Mouse (Mus musculus) MEL (cell line): Measurements from ENCODE around the gene Arhgef7. TPM values are rescaled to one million over a fixed set of nuclear protein-coding genes. Genes with fewer than 3 reads are reported as not detected.

Experiments used
- DNase-seq: peaks from one replicate; pipeline ENCODE4 v3.0.0; 2011; ENCODE audit warnings: low read depth, low spot score
- H3K27ac ChIP-seq: 2 replicates; pipeline ENCODE4 v1.5.1; 2012; ENCODE audit warnings: low read depth, mild to moderate bottlenecking, control low read depth, low read length, moderate library complexity; ENCODE audit not compliant: control insufficient read depth
- H3K27me3 ChIP-seq, 2 experiments: fragments of 150-350 bp in 1 of 2; sonication (generic) in 1 of 2; 2 replicates each; pipeline ENCODE4 v1.6.1; 2012; ENCODE audit warnings: low read length in 2 of 2, mild to moderate bottlenecking in 2 of 2, improper control_type of control experiment in 1 of 2, moderate library complexity in 1 of 2; ENCODE audit not compliant: insufficient read depth in 2 of 2, control insufficient read depth in 1 of 2
- H3K36me3 ChIP-seq, 2 experiments: 2 replicates each; pipeline ENCODE4 v1.6.1; 2012 to 2014; ENCODE audit warnings: low read length in 2 of 2, improper control_type of control experiment in 1 of 2, inconsistent platforms in 1 of 2, mild to moderate bottlenecking in 1 of 2; ENCODE audit not compliant: insufficient read depth in 2 of 2, control insufficient read depth in 1 of 2
- H3K4me1 ChIP-seq, 2 experiments: fragments of 150-350 bp in 1 of 2; sonication (generic) in 1 of 2; 2 replicates each; pipeline ENCODE4 v1.6.1; 2012; ENCODE audit warnings: low read length in 2 of 2, improper control_type of control experiment in 1 of 2, mild to moderate bottlenecking in 1 of 2; ENCODE audit not compliant: insufficient read depth in 2 of 2, control insufficient read depth in 1 of 2
- H3K4me3 ChIP-seq, 2 experiments: fragments of 150-350 bp in 1 of 2; sonication (generic) in 1 of 2; 2 replicates each; pipeline ENCODE4 v1.5.1; 2012; ENCODE audit warnings: low read depth in 2 of 2, low read length in 2 of 2, mild to moderate bottlenecking in 2 of 2, moderate library complexity in 2 of 2, control low read depth in 1 of 2, improper control_type of control experiment in 1 of 2; ENCODE audit not compliant: control insufficient read depth in 1 of 2, insufficient read depth in 1 of 2
- H3K79me2 ChIP-seq: 2 replicates; pipeline ENCODE4 v1.6.1; 2012; ENCODE audit warnings: mild to moderate bottlenecking, low read length, moderate library complexity; ENCODE audit not compliant: control insufficient read depth, poor library complexity, insufficient read depth
- H3K9ac ChIP-seq: 2 replicates; pipeline ENCODE4 v1.6.1; 2012; ENCODE audit warnings: low read depth, mild to moderate bottlenecking, control low read depth, low read length, moderate library complexity; ENCODE audit not compliant: control insufficient read depth, poor library complexity, severe bottlenecking
- H3K9me3 ChIP-seq: fragments of 150-350 bp; sonication (generic); replicated peaks from 2 replicates; pipeline ENCODE4 v1.6.1; 2012; ENCODE audit warnings: mild to moderate bottlenecking, low read length, improper control_type of control experiment, moderate library complexity; ENCODE audit not compliant: insufficient read depth
- CTCF ChIP-seq, 3 experiments: IDR thresholded peaks in 2 of 3; conservative IDR thresholded peaks in 1 of 3; 2 replicates each; pipeline ENCODE4 v1.5.1; 2011 to 2012; ENCODE audit warnings: low read length in 3 of 3, low read depth in 2 of 3, mild to moderate bottlenecking in 2 of 3, improper control_type of control experiment in 1 of 3, inconsistent platforms in 1 of 3, mixed read lengths in 1 of 3, moderate library complexity in 1 of 3; ENCODE audit not compliant: control insufficient read depth in 1 of 3, insufficient read depth in 1 of 3, poor library complexity in 1 of 3, severe bottlenecking in 1 of 3
- EP300 ChIP-seq, 2 experiments: IDR thresholded peaks; 2 replicates each; pipeline ENCODE4 v1.6.1; 2011; ENCODE audit warnings: improper control_type of control experiment in 2 of 2, low read length in 2 of 2, low read depth in 1 of 2, mild to moderate bottlenecking in 1 of 2
- ETS1 ChIP-seq: IDR thresholded peaks from 2 replicates; pipeline ENCODE4 v1.6.1; 2012; ENCODE audit warnings: low read depth, mild to moderate bottlenecking, inconsistent platforms, low read length, improper control_type of control experiment, moderate library complexity
- JUND ChIP-seq: IDR thresholded peaks from 2 replicates; pipeline ENCODE4 v1.6.1; 2011; ENCODE audit warnings: low read depth, mild to moderate bottlenecking, improper control_type of control experiment, low read length
- KAT2A ChIP-seq: conservative IDR thresholded peaks from 2 replicates; pipeline ENCODE4 v1.6.1; 2012; ENCODE audit warnings: low read depth, low read length, improper control_type of control experiment, inconsistent platforms
- MXI1 ChIP-seq: IDR thresholded peaks from 2 replicates; pipeline ENCODE4 v1.6.1; 2011; ENCODE audit warnings: mild to moderate bottlenecking, low read depth, low read length, improper control_type of control experiment
- POLR2AphosphoS2 ChIP-seq: IDR thresholded peaks from 2 replicates; pipeline ENCODE4 v1.6.1; 2011; ENCODE audit warnings: low read length, improper control_type of control experiment
- TBP ChIP-seq: IDR thresholded peaks from 2 replicates; pipeline ENCODE4 v1.8.0; 2011; ENCODE audit warnings: low read depth, low read length, improper control_type of control experiment
- USF1 ChIP-seq: IDR thresholded peaks from 2 replicates; pipeline ENCODE4 v1.6.1; 2014; ENCODE audit warnings: low read depth, mild to moderate bottlenecking, inconsistent platforms, low read length, improper control_type of control experiment, moderate library complexity
- ZNF384 ChIP-seq: IDR thresholded peaks from 2 replicates; pipeline ENCODE4 v1.6.1; 2012; ENCODE audit warnings: low read depth, mild to moderate bottlenecking, inconsistent platforms, low read length, improper control_type of control experiment
- polyA plus RNA-seq, 2 experiments: library from polyadenylated mRNA; stranded (reverse) in 1 of 2; unstranded in 1 of 2; fragments of >175 nt in 1 of 2; fragments of >200 nt in 1 of 2; gene quantifications; 2 replicates each; pipeline versions ENCODE4 v1.2.1 to v1.2.4; 2012; ENCODE audit warnings: low replicate concordance in 2 of 2, low read depth in 1 of 2; ENCODE audit not compliant: insufficient read length in 2 of 2, insufficient read depth in 1 of 2, missing spikeins in 1 of 2
- total RNA-seq: library from RNA; depleted of rRNA; stranded (reverse); fragments of 300-350 nt; gene quantifications from 2 replicates; pipeline ENCODE4 v1.2.3, GENCODE M21; 2012

Arhgef7 gene
- total and polyA plus RNA-seq, 3 experiments: 21.0 to 36.8 TPM; not detected in 1

DNA sequence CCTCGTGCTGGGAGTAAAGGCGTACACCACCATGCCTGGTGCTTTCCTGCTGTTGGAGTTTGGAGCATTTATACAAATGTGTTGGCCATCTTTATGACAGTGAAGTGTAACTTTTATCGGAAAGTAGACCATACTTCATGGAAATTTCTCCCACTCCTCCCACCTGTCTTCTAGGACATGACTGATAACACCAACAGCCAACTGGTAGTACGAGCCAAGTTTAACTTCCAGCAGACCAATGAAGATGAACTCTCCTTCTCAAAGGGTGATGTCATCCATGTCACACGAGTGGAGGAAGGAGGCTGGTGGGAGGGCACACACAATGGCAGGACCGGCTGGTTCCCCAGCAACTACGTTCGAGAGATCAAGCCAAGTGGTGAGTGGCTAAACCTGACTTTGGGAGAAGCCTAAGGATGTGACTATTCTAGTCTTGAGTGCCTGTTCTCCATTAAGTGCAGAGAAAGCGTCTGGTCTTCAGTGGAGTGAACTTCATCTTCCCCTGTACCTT, 58.1 kb downstream of the Arhgef7 start:
- DNase-seq: no peak
- Histone ChIP-seq H3K9ac (no peak overlapping the region), H3K4me1 (no peaks in the 10 kb centered on the region), H3K4me3 (no peak overlapping the region), H3K36me3 (peaks cover 0 to 2% of the 10 kb centered on the region in 2 experiments; a peak in 2 of 4 replicates), H3K9me3 (no peaks in the 10 kb centered on the region), H3K27me3 (no peaks in the 10 kb centered on the region), H3K27ac (no peak overlapping the region), H3K79me2 (no peaks in the 10 kb centered on the region)
- TF ChIP-seq ZNF384 (no peak), EP300 (IDR thresholded peaks at IDR 0.05; ENCODE audit: low read depth in 1 of 2, low read length in 2 of 2) (no peak), KAT2A (no peak), TBP (no peak), JUND (no peak), POLR2AphosphoS2 (no peak), MXI1 (no peak), USF1 (no peak)

DNA sequence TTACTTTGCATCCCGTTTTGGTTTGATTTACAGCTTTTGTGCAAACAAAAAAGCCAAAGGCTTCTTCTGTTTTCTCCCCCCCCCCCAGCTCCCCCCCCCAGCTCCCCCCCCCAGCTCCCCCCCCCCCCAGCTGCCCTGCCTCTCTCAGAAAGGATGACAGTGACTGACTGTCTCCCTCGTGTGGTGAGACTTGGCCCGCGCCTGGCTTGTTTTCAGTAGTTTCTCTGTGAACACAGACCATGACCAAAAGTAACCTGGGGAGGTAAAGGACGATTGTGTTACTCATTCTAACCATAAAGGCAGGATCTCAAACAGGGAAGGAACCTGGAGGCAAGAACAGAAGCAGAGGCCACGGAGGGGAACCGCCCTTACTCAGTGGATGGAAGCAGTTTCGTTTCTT, 60.7 kb downstream of the Arhgef7 start:
- no peak for DNase-seq
- Histone ChIP-seq H3K79me2 (no peaks in the 10 kb centered on the region), H3K27ac (no peak overlapping the region), H3K4me1 (no peaks in the 10 kb centered on the region), H3K36me3 (peaks cover 0 to 2% of the 10 kb centered on the region in 2 experiments; a peak in 2 of 4 replicates), H3K9ac (no peak overlapping the region), H3K9me3 (no peaks in the 10 kb centered on the region), H3K27me3 (no peaks in the 10 kb centered on the region), H3K4me3 (no peak overlapping the region)
- TF ChIP-seq CTCF (IDR thresholded peaks at IDR 0.05 in 2 of 3, conservative IDR thresholded peaks at IDR 0.05 in 1 of 3; ENCODE audit: control insufficient read depth in 1 of 3, insufficient read depth in 1 of 3, low read depth in 2 of 3, low read length in 3 of 3, poor library complexity in 1 of 3, severe bottlenecking in 1 of 3): peak in 2 of 3 experiments; percentile 37 to 52; a peak in 4 of 6 replicates
- TF ChIP-seq ETS1: no peak
- TF ChIP-seq, all 39 proteins: peak for 1

DNA sequence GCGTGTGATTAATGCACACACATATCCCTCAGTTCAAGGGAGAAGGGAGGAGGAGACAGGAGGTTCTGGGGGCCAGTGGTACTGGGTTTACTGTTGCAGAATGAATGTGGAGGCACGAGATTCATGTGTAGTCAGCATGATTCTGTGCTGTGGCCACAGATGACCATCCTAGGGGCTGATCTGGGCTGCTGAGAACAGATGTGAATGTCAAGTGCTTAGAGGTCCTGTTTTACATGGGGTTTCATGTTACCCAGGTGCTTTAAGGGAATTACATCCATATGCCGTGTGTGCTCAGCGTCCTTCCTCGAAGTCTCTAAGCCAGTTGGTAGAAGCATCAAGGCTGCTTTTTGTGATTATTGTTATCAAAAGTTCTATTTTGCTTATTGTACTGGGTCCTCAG, 61.6 kb downstream of the Arhgef7 start:
- Histone ChIP-seq H3K4me1 (no peaks in the 10 kb centered on the region), H3K79me2 (no peaks in the 10 kb centered on the region), H3K36me3 (peaks cover 0 to 2% of the 10 kb centered on the region in 2 experiments; a peak in 2 of 4 replicates), H3K9ac (no peak overlapping the region), H3K27ac (no peak overlapping the region), H3K4me3 (no peak overlapping the region), H3K27me3 (no peaks in the 10 kb centered on the region), H3K9me3 (no peaks in the 10 kb centered on the region)
- TF ChIP-seq POLR2AphosphoS2: no peak
- no peak for DNase-seq
